Comparison of ENCODE assay signal across 21 mouse cellular contexts in genomic region chr1:53740777-53741336, GRCm38 (mm10). TPM values are rescaled to one million over a fixed set of nuclear protein-coding genes. Genes with fewer than 3 reads are reported as not detected.
DNase-seq lines count a peak whose midpoint lies in the region; ATAC-seq and TF ChIP-seq lines count a peak whose summit lies in the region.
"Had no signal": no experiment of that assay in that cellular context is flagged by ENCODE, and none has a peak within 500 bp of the region (broad histone marks: within the 10 kb centered on the region; RNA-seq: fewer than 3 reads in every experiment).

No protein-coding gene starts in this region.

- no peak for TF ChIP-seq CTCF in brain, embryonic 14.5 days (IDR thresholded peaks at IDR 0.05; ENCODE audit: borderline replicate concordance, extremely low read depth, insufficient read depth, insufficient read length)

- no peaks in the 10 kb centered on the region for H3K27me3 ChIP-seq in hindbrain, embryonic 11.5 days (ENCODE audit: control insufficient read depth, insufficient read depth, low read length)
- no peaks in the 10 kb centered on the region for H3K27me3 ChIP-seq in hindbrain, embryonic 10.5 days (ENCODE audit: insufficient read depth, poor library complexity, severe bottlenecking)
- peaks cover 7% of the 10 kb centered on the region; the same call in 1 of the 2 replicates for H3K27me3 ChIP-seq in forebrain, embryonic 15.5 days
- H3K27me3 ChIP-seq in midbrain, embryonic 16.5 days (ENCODE audit: control insufficient read depth, insufficient read depth, low read depth, low read length): no peaks in the 10 kb centered on the region

- no peak overlapping the region for H3K4me3 ChIP-seq in hindbrain, embryonic 11.5 days (ENCODE audit: low read depth, low read length)
- no peak overlapping the region for H3K4me3 ChIP-seq in hindbrain, embryonic 10.5 days
- no peak overlapping the region for H3K4me3 ChIP-seq in forebrain, embryonic 15.5 days
- no peak overlapping the region for H3K4me3 ChIP-seq in midbrain, embryonic 16.5 days (ENCODE audit: low read depth, low read length)
- H3K4me3 ChIP-seq: left cerebral cortex, adult 2 months had no signal

- peak; percentile 41; the same call in 1 of the 2 replicates for ATAC-seq in hindbrain, embryonic 11.5 days (ENCODE audit: low FRiP score)
- peak; percentile 57; the same call in 1 of the 2 replicates for ATAC-seq in forebrain, embryonic 15.5 days (replicated peaks)
- ATAC-seq in midbrain, embryonic 16.5 days: peak; percentile 64; the same call in 1 of the 2 replicates

- H3K4me2 ChIP-seq in hindbrain, embryonic 11.5 days (replicated peaks; ENCODE audit: low read depth, low read length): no peak overlapping the region
- H3K4me2 ChIP-seq in forebrain, embryonic 15.5 days (replicated peaks): no peak overlapping the region
- no peak overlapping the region for H3K4me2 ChIP-seq in midbrain, embryonic 16.5 days (ENCODE audit: low read length)

- H3K9me3 ChIP-seq in hindbrain, embryonic 11.5 days (ENCODE audit: control insufficient read depth, low read length): no peaks in the 10 kb centered on the region
- no peaks in the 10 kb centered on the region for H3K9me3 ChIP-seq in hindbrain, embryonic 10.5 days
- H3K9me3 ChIP-seq in forebrain, embryonic 15.5 days: no peaks in the 10 kb centered on the region
- H3K9me3 ChIP-seq in midbrain, embryonic 16.5 days (replicated peaks; ENCODE audit: control insufficient read depth, low read length, poor library complexity, severe bottlenecking): no peaks in the 10 kb centered on the region

- no peaks in the 10 kb centered on the region for H3K36me3 ChIP-seq in hindbrain, embryonic 11.5 days (ENCODE audit: control insufficient read depth, insufficient read depth, low read length)
- H3K36me3 ChIP-seq in hindbrain, embryonic 10.5 days: no peaks in the 10 kb centered on the region
- no peaks in the 10 kb centered on the region for H3K36me3 ChIP-seq in forebrain, embryonic 15.5 days
- no peaks in the 10 kb centered on the region for H3K36me3 ChIP-seq in midbrain, embryonic 16.5 days (ENCODE audit: control insufficient read depth, insufficient read depth, low read length)

- H3K4me1 ChIP-seq in hindbrain, embryonic 11.5 days (replicated peaks; ENCODE audit: control insufficient read depth, insufficient read depth, low read length): no peaks in the 10 kb centered on the region
- H3K4me1 ChIP-seq in hindbrain, embryonic 10.5 days (replicated peaks): no peaks in the 10 kb centered on the region
- H3K4me1 ChIP-seq in forebrain, embryonic 15.5 days: 0 out of 2 replicates have a peak, but pooled peaks cover 4% of the 10 kb centered on the region
- no peaks in the 10 kb centered on the region for H3K4me1 ChIP-seq in midbrain, embryonic 16.5 days (ENCODE audit: control insufficient read depth, insufficient read depth, low read length)

- TF ChIP-seq POLR2A in brain, embryonic 14.5 days (IDR thresholded peaks at IDR 0.05; ENCODE audit: borderline replicate concordance, extremely low read depth, insufficient read depth, insufficient read length, poor library complexity, severe bottlenecking): no peak

- DNase-seq in hindbrain, embryonic 11.5 days (ENCODE audit: low spot score): no peak
- DNase-seq in hindbrain, embryonic 10.5 days (ENCODE audit: low spot score): no peak
- DNase-seq in brain, embryonic 14.5 days (ENCODE audit: low read depth): peak; percentile 55
- no peak for DNase-seq in layer of hippocampus, adult 8-10 months (ENCODE audit: low spot score in 2 of 2)
- DNase-seq in urinary bladder, adult 18-20 months (ENCODE audit: low spot score in 2 of 2): no peak
- DNase-seq: cerebellum, adult 8-10 months; heart, adult 11 months; heart, postnatal 36 days; kidney, adult 8-10 months; kidney, postnatal 14 days; left cerebral cortex, postnatal 4 days; liver; lung, postnatal 14 days had no signal

- no peak overlapping the region for H3K9ac ChIP-seq in hindbrain, embryonic 11.5 days (ENCODE audit: low read depth, low read length)
- H3K9ac ChIP-seq in forebrain, embryonic 15.5 days (replicated peaks): no peak overlapping the region
- no peak overlapping the region for H3K9ac ChIP-seq in midbrain, embryonic 16.5 days (ENCODE audit: low read depth, low read length)

- no peak overlapping the region for H3K27ac ChIP-seq in hindbrain, embryonic 11.5 days (ENCODE audit: low read depth, low read length)
- H3K27ac ChIP-seq in hindbrain, embryonic 10.5 days: no peak overlapping the region
- no peak overlapping the region for H3K27ac ChIP-seq in forebrain, embryonic 15.5 days (replicated peaks)
- no peak overlapping the region for H3K27ac ChIP-seq in midbrain, embryonic 16.5 days (ENCODE audit: low read length)
- H3K27ac ChIP-seq: left cerebral cortex, adult 2 months had no signal

- WGBS in hindbrain, embryonic 11.5 days: 76% methylated on average over 4 of the region's 4 CpGs
- 88% methylated on average over 4 of the region's 4 CpGs for WGBS in hindbrain, embryonic 10.5 days
- WGBS in forebrain, embryonic 15.5 days: 26% methylated on average over 4 of the region's 4 CpGs
- 49% methylated on average over 4 of the region's 4 CpGs for WGBS in midbrain, embryonic 16.5 days

RNA-seq across cellular contexts. Expression of gene Dnah7a, which starts 34.3 kb away (rescaled TPM):
- polyA plus RNA-seq in hindbrain, embryonic 11.5 days (2014; fragmentation: Nextera tagmentation; extraction: Ambion mirVana): 8.5 and 12.2 TPM in 2 replicates
- polyA plus RNA-seq in hindbrain, embryonic 10.5 days (2016; fragmentation: Nextera tagmentation; extraction: Ambion mirVana): 9.1 and 10.4 TPM in 2 replicates
- 7.8 and 10.7 TPM in 2 replicates for polyA plus RNA-seq in brain, embryonic 14.5 days (2012; rRNA removed)
- 6.9 and 7.8 TPM in 2 replicates for polyA plus RNA-seq in forebrain, embryonic 15.5 days (2015; fragmentation: Nextera tagmentation; extraction: Ambion mirVana)
- polyA plus RNA-seq in midbrain, embryonic 16.5 days (2015; fragmentation: Nextera tagmentation; extraction: Ambion mirVana): 11.5 and 13.1 TPM in 2 replicates
- total RNA-seq in layer of hippocampus, adult 8-10 months (2022): 1 to 10 TPM; 3.9 to 5.5 (median 5.0) TPM
- total RNA-seq: gastrocnemius, adult 8-10 months; megakaryocyte, adult 5-6 weeks had no signal
- polyA plus RNA-seq: C2C12; liver, embryonic 16.5 days; small intestine, adult 2 months had no signal

RNA-seq across cellular contexts. Expression of gene Stk17b, which starts 44.2 kb away (rescaled TPM):
- polyA plus RNA-seq in hindbrain, embryonic 11.5 days (2014; fragmentation: Nextera tagmentation; extraction: Ambion mirVana): 11.1 and 12.4 TPM in 2 replicates
- 7.5 and 9.0 TPM in 2 replicates for polyA plus RNA-seq in hindbrain, embryonic 10.5 days (2016; fragmentation: Nextera tagmentation; extraction: Ambion mirVana)
- polyA plus RNA-seq in brain, embryonic 14.5 days (2012; rRNA removed): 2.2 and 2.6 TPM in 2 replicates
- polyA plus RNA-seq in forebrain, embryonic 15.5 days (2015; fragmentation: Nextera tagmentation; extraction: Ambion mirVana): 5.4 and 5.9 TPM in 2 replicates
- 3.4 and 5.1 TPM in 2 replicates for polyA plus RNA-seq in midbrain, embryonic 16.5 days (2015; fragmentation: Nextera tagmentation; extraction: Ambion mirVana)
- total RNA-seq in layer of hippocampus, adult 8-10 months (2022): 1 to 10 TPM; 4.7 to 7.0 (median 6.3) TPM
